Mouse (Mus musculus) erythroblast, embryonic 14.5 days (primary cell): Measurements from ENCODE around the gene Thap12.

Experiments
- GATA1 ChIP-seq: IDR thresholded peaks from 2 replicates; pipeline ENCODE4 v1.6.1; 2012; ENCODE audit warnings: low read length, inconsistent platforms, mixed read lengths
- TAL1 ChIP-seq: IDR thresholded peaks from 3 replicates; pipeline ENCODE4 v1.6.1; 2012; ENCODE audit warnings: low read length, inconsistent platforms, mixed read lengths

DNA sequence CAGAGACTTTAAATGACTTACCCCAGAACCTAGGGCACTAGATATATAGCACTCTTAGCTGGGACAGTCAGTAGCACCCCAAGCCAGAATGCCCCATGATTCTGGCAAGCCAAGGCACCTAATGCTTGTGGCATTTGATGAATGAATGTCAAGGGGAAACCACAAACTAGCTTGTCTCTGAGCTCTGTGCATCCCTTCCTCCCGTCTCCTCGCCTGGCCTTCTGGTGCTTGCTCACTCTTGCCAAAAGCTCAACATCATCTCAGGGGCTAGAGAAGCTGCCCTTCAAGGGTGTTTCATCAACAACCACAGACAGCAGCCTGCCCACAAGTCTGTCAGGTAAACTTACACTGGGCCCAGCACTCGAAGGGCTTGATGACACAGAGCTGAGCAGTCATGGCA lies 25.6 kb downstream of the Thap12 start:
- no peak for TF ChIP-seq GATA1
- TF ChIP-seq TAL1 = no peak
